Mouse (Mus musculus) ES-Bruce4 (cell line): ENCODE results near the gene Uvrag.

ENCODE experiments used
- CTCF ChIP-seq: IDR thresholded peaks from one replicate; pipeline ENCODE4 v1.8.1; 2011; ENCODE audit warnings: low read depth, low read length
- EP300 ChIP-seq: IDR thresholded peaks from 2 replicates; pipeline ENCODE4 v1.6.1; 2011; ENCODE audit warnings: low read depth, low read length; ENCODE audit not compliant: insufficient read depth
- POLR2A ChIP-seq: IDR thresholded peaks from one replicate; pipeline ENCODE4 v1.8.1; 2011; ENCODE audit warnings: low read length; ENCODE audit not compliant: insufficient read depth

DNA sequence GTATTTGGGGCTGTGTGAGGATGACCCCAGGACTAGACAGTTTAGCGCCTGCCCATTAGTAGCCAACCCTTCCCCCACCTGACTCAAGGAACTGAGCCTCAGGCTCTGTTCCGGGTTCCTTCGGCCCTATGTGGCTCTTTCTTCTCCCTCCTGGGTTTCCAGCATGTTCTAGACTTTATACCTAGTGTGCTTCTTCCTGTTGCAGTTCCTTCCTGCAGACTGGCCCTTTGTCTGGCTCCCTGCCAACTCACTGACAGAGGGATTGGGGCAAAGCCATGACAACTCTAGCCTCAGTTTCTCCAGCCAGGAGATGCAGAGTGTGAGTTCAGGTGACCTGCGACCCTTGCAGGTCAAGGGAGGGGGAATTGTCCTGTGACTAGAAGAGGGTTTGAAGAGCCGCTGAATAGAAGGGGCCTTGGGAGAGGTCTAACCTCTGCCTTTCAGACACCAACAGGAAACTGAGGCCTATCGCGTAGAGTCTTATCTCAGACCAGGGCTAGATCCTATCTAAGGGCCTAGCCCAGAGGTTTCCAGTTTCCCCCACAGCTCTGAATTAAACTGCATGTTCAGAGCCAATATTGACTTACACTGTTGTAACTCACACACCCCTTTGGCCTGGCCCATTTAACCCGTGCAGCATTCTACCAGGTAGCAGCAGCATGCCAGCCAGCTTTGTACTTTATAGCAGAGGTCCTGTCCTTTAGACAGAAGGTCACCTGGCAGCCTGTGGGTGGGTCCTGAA is 291.9 kb downstream of the Uvrag start:
- no peak for TF ChIP-seq CTCF
- no peak for TF ChIP-seq EP300
- no peak for TF ChIP-seq POLR2A
